Mouse (Mus musculus) bone marrow macrophage, adult 2 months (primary cell): Measurements from ENCODE around the gene Adamtsl1.

Experiments used
- CTCF ChIP-seq: IDR thresholded peaks from 2 replicates; pipeline ENCODE4 v1.5.1; 2012; ENCODE audit warnings: low read depth, mild to moderate bottlenecking, low read length, moderate library complexity
- POLR2A ChIP-seq: IDR thresholded peaks from 2 replicates; pipeline ENCODE4 v1.6.1; 2012; ENCODE audit warnings: mild to moderate bottlenecking, low read depth, low read length, borderline replicate concordance

DNA sequence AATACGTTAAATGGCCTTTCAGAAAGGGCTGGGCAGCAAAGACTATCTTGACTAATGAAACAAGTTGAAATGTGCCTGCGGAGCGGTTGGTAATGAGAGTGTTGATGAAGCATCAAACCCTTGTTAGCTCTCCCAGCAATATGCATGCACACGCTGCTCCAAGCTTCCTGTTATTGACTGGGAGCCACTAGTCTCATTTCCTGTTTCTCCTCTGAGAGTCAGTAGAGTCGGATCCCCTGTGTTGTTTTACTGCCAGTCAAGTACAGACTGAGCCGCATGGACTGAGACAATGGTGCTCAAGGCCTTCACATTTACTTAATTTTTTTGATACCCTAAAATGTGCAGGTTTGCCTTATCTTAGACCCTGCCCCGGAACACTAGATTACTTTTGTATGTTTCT is 77.1 kb downstream of the Adamtsl1 start:
- no peak for TF ChIP-seq CTCF
- TF ChIP-seq POLR2A, result no peak
